Mouse (Mus musculus): ENCODE measurements around the gene Gm20479. TPM values are rescaled to one million over a fixed set of nuclear protein-coding genes. Genes with fewer than 3 reads are reported as not detected.

Gm20479 gene
- polyA plus RNA-seq, 1 experiment from 2014 or later = 0.80 TPM

- Histone ChIP-seq H3K4me1 (ENCODE audit: insufficient read depth, low read length) (peaks cover 49% of the 10 kb centered on the region), H3K9me3 (ENCODE audit: low read length) (no peaks in the 10 kb centered on the region), H3K27me3 (ENCODE audit: insufficient read depth, low read length) (peaks cover 63% of the 10 kb centered on the region), H3K27ac (ENCODE audit: low read length) (no peak within 1 kb of the TSS), H3K9ac (replicated peaks; ENCODE audit: low read length) (peak within 1 kb of the TSS; percentile 60), H3K4me2 (replicated peaks; ENCODE audit: low read depth, low read length) (peak within 1 kb of the TSS; percentile 70), H3K36me3 (ENCODE audit: insufficient read depth, low read length) (0 out of 2 replicates have a peak, but pooled peaks cover 3% of the 10 kb centered on the region), H3K4me3 (ENCODE audit: low read length) (peak within 1 kb of the TSS; percentile 45)
- peak; percentile 62 for ATAC-seq (ENCODE audit: low FRiP score, low TSS enrichment)
- under 1% methylated on average over 36 of the region's 36 CpGs for WGBS
Observed at GRCm38 (mm10) chr7:27337175-27337853, 19.9 kb downstream of the Gm20479 start, which contains the start of gene Ltbp4. TSS of gene Ltbp4 (minus strand) at chr7:27337692.

GRCm38 (mm10) chr7:27335928-27336823, 21.0 kb downstream of the Gm20479 start:
- Histone ChIP-seq H3K36me3 (ENCODE audit: insufficient read depth, low read length) (no peaks in the 10 kb centered on the region), H3K4me3 (ENCODE audit: low read length) (peak overlapping the region; percentile 45), H3K4me1 (ENCODE audit: insufficient read depth, low read length) (peaks cover 60% of the 10 kb centered on the region), H3K9me3 (ENCODE audit: low read length) (no peaks in the 10 kb centered on the region), H3K4me2 (replicated peaks; ENCODE audit: low read depth, low read length) (peak overlapping the region; percentile 70), H3K27me3 (ENCODE audit: insufficient read depth, low read length) (peaks cover 63% of the 10 kb centered on the region), H3K27ac (ENCODE audit: low read length) (no peak overlapping the region), H3K9ac (replicated peaks; ENCODE audit: low read length) (peak overlapping the region; percentile 12)
- WGBS = under 1% methylated on average over 47 of the region's 47 CpGs
- ATAC-seq (ENCODE audit: low FRiP score, low TSS enrichment) = peak; percentile 73

GRCm38 (mm10) chr7:27335011-27335720, 22.1 kb downstream of the Gm20479 start:
- WGBS = 52% methylated on average over 15 of the region's 15 CpGs
- Histone ChIP-seq H3K9me3 (ENCODE audit: low read length) (no peaks in the 10 kb centered on the region), H3K4me3 (ENCODE audit: low read length) (no peak overlapping the region), H3K4me2 (replicated peaks; ENCODE audit: low read depth, low read length) (no peak overlapping the region), H3K9ac (replicated peaks; ENCODE audit: low read length) (no peak overlapping the region), H3K4me1 (ENCODE audit: insufficient read depth, low read length) (peaks cover 69% of the 10 kb centered on the region), H3K36me3 (ENCODE audit: insufficient read depth, low read length) (no peaks in the 10 kb centered on the region), H3K27ac (ENCODE audit: low read length) (no peak overlapping the region), H3K27me3 (ENCODE audit: insufficient read depth, low read length) (peaks cover 68% of the 10 kb centered on the region)
- ATAC-seq (ENCODE audit: low FRiP score, low TSS enrichment) = no peak

GRCm38 (mm10) chr7:27334405-27334911, 22.8 kb downstream of the Gm20479 start:
- Histone ChIP-seq H3K27ac (ENCODE audit: low read length) (no peak overlapping the region), H3K36me3 (ENCODE audit: insufficient read depth, low read length) (no peaks in the 10 kb centered on the region), H3K4me2 (replicated peaks; ENCODE audit: low read depth, low read length) (peak overlapping the region; percentile 89), H3K27me3 (ENCODE audit: insufficient read depth, low read length) (peaks cover 73% of the 10 kb centered on the region), H3K9me3 (ENCODE audit: low read length) (no peaks in the 10 kb centered on the region), H3K4me1 (ENCODE audit: insufficient read depth, low read length) (peaks cover 76% of the 10 kb centered on the region), H3K4me3 (ENCODE audit: low read length) (peak overlapping the region; percentile 66), H3K9ac (replicated peaks; ENCODE audit: low read length) (no peak overlapping the region)
- ATAC-seq (ENCODE audit: low FRiP score, low TSS enrichment) = no peak
- WGBS = 4% methylated on average over 32 of the region's 32 CpGs

- H3K4me1 ChIP-seq (ENCODE audit: insufficient read depth, low read length) = peaks cover 86% of the 10 kb centered on the region
- WGBS = under 1% methylated on average over 41 of the region's 77 CpGs
- H3K27me3 ChIP-seq (ENCODE audit: insufficient read depth, low read length) = peaks cover 72% of the 10 kb centered on the region
Observed at GRCm38 (mm10) chr7:27333316-27333941, 23.8 kb downstream of the Gm20479 start.

GRCm38 (mm10) chr7:27332353-27333199, 24.6 kb downstream of the Gm20479 start:
- no peak for ATAC-seq (ENCODE audit: low FRiP score, low TSS enrichment)
- peak overlapping the region; percentile 80 for H3K9ac ChIP-seq (replicated peaks; ENCODE audit: low read length)
- peak overlapping the region; percentile 66 for H3K4me3 ChIP-seq (ENCODE audit: low read length)
- WGBS = under 1% methylated on average over 38 of the region's 39 CpGs
- peaks cover 66% of the 10 kb centered on the region for H3K27me3 ChIP-seq (ENCODE audit: insufficient read depth, low read length)
- H3K9me3 ChIP-seq (ENCODE audit: low read length) = no peaks in the 10 kb centered on the region
- H3K4me1 ChIP-seq (ENCODE audit: insufficient read depth, low read length) = peaks cover 84% of the 10 kb centered on the region
- peak overlapping the region; percentile 89 for H3K4me2 ChIP-seq (replicated peaks; ENCODE audit: low read depth, low read length)
- peak overlapping the region; percentile 94 for H3K27ac ChIP-seq (ENCODE audit: low read length)
- no peaks in the 10 kb centered on the region for H3K36me3 ChIP-seq (ENCODE audit: insufficient read depth, low read length)

More at GRCm38 (mm10) chr7:27333316-27333941, 23.8 kb downstream of the Gm20479 start:
- H3K4me3 ChIP-seq (ENCODE audit: low read length) = peak overlapping the region; percentile 66
- peak overlapping the region; percentile 80 for H3K9ac ChIP-seq (replicated peaks; ENCODE audit: low read length)
- no peaks in the 10 kb centered on the region for H3K9me3 ChIP-seq (ENCODE audit: low read length)
- H3K36me3 ChIP-seq (ENCODE audit: insufficient read depth, low read length) = no peaks in the 10 kb centered on the region
- ATAC-seq (ENCODE audit: low FRiP score, low TSS enrichment) = no peak
- H3K4me2 ChIP-seq (replicated peaks; ENCODE audit: low read depth, low read length) = peak overlapping the region; percentile 89
- peak overlapping the region; percentile 94 for H3K27ac ChIP-seq (ENCODE audit: low read length)

GRCm38 (mm10) chr7:27331854-27332253, 25.4 kb downstream of the Gm20479 start:
- no peaks in the 10 kb centered on the region for H3K9me3 ChIP-seq (ENCODE audit: low read length)
- peaks cover 65% of the 10 kb centered on the region for H3K27me3 ChIP-seq (ENCODE audit: insufficient read depth, low read length)
- H3K4me1 ChIP-seq (ENCODE audit: insufficient read depth, low read length) = peaks cover 77% of the 10 kb centered on the region
- 0 out of 2 replicates have a peak, but pooled peaks cover 4% of the 10 kb centered on the region for H3K36me3 ChIP-seq (ENCODE audit: insufficient read depth, low read length)
- WGBS = 6% methylated on average over 8 of the region's 8 CpGs
- H3K9ac ChIP-seq (replicated peaks; ENCODE audit: low read length) = peak overlapping the region; percentile 66; the same call in 1 of the 2 replicates
- H3K27ac ChIP-seq (ENCODE audit: low read length) = peak overlapping the region; percentile 94
- peak overlapping the region; percentile 66 for H3K4me3 ChIP-seq (ENCODE audit: low read length)
- no peak for ATAC-seq (ENCODE audit: low FRiP score, low TSS enrichment)
- H3K4me2 ChIP-seq (replicated peaks; ENCODE audit: low read depth, low read length) = peak overlapping the region; percentile 89

- Histone ChIP-seq H3K36me3 (ENCODE audit: insufficient read depth, low read length) (0 out of 2 replicates have a peak, but pooled peaks cover 4% of the 10 kb centered on the region), H3K4me3 (ENCODE audit: low read length) (peak overlapping the region; percentile 66), H3K27me3 (ENCODE audit: insufficient read depth, low read length) (peaks cover 63% of the 10 kb centered on the region), H3K9me3 (ENCODE audit: low read length) (no peaks in the 10 kb centered on the region), H3K4me2 (replicated peaks; ENCODE audit: low read depth, low read length) (peak overlapping the region; percentile 89), H3K27ac (ENCODE audit: low read length) (peak overlapping the region; percentile 94), H3K9ac (replicated peaks; ENCODE audit: low read length) (peak overlapping the region; percentile 66), H3K4me1 (ENCODE audit: insufficient read depth, low read length) (peaks cover 74% of the 10 kb centered on the region)
- ATAC-seq (ENCODE audit: low FRiP score, low TSS enrichment) = no peak
- under 1% methylated on average over 8 of the region's 8 CpGs for WGBS
Observed at GRCm38 (mm10) chr7:27331541-27331851, 25.7 kb downstream of the Gm20479 start.
